Mouse (Mus musculus) gastrocnemius, postnatal 36 days (tissue): ENCODE data around the gene Mapk9. TPM values are rescaled to one million over a fixed set of nuclear protein-coding genes. Genes with fewer than 3 reads are reported as not detected.
"Not testable (repeated sequence)": the region's sequence is repeated elsewhere in the genome, so short reads cannot be mapped to it uniquely, and the experiment has no call there.

Source experiments
- DNase-seq, 2 experiments: peaks; one replicate each; pipeline ENCODE4 v3.0.0; 2022
- intact Hi-C: fragments of 180-260 bp; cut with DNase I; formaldehyde crosslinking; loops from one replicate; pipeline ENCODE4 v1.15.1; 2025
- long read RNA-seq, 2 experiments: library from polyadenylated mRNA; stranded (forward); transcript quantifications; one replicate each; pipeline ENCODE4 v2.0.0; 2021
- total RNA-seq, 2 experiments: library from RNA; stranded (reverse); gene quantifications; 2 replicates each; pipeline ENCODE4 v1.2.3; 2021

Gene Mapk9
- 10 to 100 TPM; 43.5 to 49.9 TPM for total RNA-seq
- long read RNA-seq, experiment 1, full-length matches to known transcripts = 18 of 27 reads
- long read RNA-seq, experiment 1, partial matches to known transcripts = 1 of 27 reads
- long read RNA-seq, experiment 1, other reads (novel, unspliced or antisense) = 8 of 27 reads
- long read RNA-seq, experiment 2, full-length matches to known transcripts = 16 of 32 reads
- long read RNA-seq, experiment 2, partial matches to known transcripts = 3 of 32 reads
- long read RNA-seq, experiment 2, other reads (novel, unspliced or antisense) = 13 of 32 reads

DNA sequence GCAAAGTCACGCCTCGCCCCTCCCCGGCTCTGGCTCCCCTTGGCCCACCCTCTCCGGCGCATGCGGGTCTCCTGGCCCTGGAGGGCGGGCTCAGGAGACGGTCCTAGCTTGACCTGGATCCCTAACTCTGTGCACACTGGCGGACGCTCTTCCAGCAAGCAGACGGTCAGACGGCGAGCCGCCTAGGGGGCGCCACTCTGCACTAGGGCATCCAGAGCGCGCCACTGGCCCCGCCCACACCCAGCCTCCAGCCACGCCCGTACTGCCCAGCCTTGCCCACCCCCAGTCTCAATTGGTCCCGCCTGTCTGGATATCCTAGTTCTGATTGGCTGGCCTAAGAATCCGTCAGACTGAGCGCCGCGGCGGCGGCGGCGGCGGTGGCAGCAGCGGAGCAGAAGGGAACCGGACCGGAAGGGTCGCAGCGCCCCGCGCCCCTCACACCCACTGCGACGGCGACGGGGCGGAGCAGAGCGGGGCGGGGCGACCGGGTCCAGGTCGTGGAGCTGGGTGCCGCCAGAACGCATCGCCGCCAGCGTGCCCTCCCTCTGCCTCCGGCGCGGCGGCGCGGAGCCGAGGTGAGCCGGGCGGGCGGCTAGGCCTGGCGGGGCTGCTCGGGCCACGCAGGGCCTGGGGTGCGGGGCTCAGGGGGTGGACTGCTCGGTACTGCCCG is at the start of gene Mapk9:
Gene Mapk9 (plus strand): TSS at position 351 of the 670 bp plus-strand sequence.
- intact Hi-C loops = loop anchor here (5.0 kb wide), 1 partner anchor 194 kb away; no protein-coding TSS in a partner anchor
- peak; percentile 97 to 98 for DNase-seq

DNA sequence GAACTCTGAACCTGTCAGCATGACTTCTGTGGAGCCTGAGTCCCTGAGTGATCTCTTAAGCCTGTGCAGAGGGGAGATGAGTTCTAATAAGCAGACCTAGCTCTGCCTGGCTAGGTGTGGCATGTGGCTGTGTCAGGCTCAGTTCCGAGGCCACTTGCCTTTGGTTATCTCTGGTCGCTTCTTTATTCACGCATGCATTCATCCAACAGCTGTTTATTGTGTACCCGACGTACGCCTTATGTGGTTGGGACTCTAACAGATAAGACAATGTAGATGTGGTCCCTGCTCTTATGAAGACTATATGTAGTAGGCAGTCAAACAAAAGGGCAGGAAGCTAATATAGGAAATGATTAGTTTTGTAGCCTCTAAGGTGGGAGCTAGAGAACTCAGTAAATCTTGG is 47.6 kb upstream of the Mapk9 start:
- intact Hi-C loops = no loop called here
- no peak for DNase-seq

DNA sequence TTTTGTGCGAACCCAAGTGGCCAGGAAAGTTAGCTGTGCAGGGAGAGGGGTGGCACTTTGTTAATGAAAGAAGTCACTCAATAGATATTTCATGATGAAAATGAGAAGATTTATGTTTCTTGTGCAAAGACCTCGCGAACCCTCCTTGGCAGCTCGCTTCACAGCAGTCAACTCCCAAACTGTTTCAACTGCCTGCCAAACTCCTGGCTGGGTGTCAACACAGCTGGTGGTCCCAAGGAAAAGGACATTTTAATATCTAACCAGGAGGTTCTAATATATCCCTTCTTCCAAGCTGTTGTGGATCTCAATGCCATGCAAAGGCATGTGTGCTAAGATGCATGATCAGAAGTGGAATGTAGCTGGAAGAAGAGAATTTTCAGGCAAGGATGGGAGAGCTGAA is 45.0 kb upstream of the Mapk9 start:
- DNase-seq = no peak
- intact Hi-C loops = no loop called here

DNA sequence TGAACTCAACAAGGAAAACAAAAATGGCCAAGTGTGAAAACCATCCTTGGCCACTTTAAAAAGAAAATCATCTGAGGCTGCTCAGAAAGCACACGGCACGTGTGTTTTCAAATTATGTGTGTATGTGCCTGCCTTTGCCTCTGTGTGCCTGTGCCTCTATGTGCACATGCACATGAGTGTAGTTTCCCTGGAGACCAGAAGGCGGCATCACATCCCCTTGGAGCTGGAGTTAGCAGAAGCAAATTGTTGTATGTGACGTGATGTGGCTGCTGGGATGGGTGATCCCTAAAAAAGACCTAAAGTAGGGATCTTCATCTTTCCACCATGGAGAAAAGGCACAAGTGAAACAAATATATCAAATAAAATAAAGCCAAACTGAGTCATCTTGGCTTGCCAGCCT is 42.8 kb upstream of the Mapk9 start:
- intact Hi-C loops = no loop called here
- DNase-seq = no peak

- intact Hi-C loops = no loop called here
- no peak for DNase-seq
Observed at GRCm38 (mm10) chr11:49806218-49806617, 40.3 kb upstream of the Mapk9 start.

- intact Hi-C loops = no loop called here
- DNase-seq = no peak
Observed at GRCm38 (mm10) chr11:49808946-49809345, 37.6 kb upstream of the Mapk9 start.

DNA sequence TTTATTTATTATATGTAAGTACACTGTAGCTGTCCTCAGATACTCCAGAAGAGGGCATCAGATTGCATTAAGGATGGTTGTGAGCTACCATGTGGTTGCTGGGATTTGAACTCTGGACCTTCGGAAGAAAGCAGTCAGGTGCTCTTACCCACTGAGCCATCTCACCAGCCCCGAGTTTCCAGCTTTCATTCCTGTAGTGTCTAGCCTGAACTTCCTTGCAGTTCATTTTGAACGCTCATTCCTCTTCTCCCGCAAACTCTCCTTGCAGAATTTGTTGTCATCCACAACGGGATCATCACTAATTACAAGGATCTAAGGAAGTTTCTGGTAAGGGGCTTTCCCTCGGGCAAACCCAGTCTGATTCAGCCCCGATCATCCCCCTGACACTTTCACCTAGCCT is 35.9 kb upstream of the Mapk9 start:
- DNase-seq, intact Hi-C loops: not testable (repeated sequence)

DNA sequence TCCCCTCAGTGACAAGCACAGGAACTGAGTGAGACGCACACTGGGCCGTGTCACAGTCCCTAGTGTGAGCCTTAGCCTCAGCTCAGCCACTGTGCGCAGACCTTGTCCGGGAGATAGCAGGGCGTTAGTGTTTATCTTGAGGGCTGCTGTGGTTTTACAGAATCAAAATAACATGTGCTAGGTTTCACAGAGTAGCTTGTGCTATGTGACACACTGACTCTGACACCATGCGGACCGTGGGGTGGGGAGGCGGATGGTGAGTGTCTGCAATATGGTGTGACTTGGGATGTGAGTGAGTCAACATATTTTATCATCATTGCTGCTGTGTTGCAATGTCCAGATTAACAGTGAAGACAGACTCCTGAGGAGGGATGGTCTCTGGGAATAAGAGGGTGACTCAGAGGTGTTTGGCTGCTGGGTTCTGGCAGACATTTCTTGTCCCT is 35.4 kb upstream of the Mapk9 start:
- peak; percentile 16 to 23 for DNase-seq
- intact Hi-C loops = no loop called here

DNA sequence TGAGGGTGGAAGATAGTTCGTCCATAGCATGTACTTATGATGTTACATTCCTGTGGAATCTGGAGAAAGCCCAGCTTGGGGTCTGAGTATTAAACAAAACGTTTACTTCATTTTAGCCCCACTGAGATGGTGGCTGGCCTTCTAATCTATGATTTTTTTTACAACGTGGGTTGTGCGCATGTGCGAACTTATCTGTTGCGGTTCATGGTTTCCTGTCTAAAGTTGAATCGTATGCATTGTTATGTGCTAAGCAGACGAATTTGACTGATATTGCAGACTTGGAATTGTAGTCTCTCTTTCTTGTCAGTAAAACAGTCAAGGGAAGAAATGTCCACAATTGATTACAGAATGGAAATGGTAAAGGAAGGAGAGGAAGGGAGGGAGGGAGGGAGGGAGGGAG is 34.7 kb upstream of the Mapk9 start:
- no peak for DNase-seq
- intact Hi-C loops = no loop called here

DNA sequence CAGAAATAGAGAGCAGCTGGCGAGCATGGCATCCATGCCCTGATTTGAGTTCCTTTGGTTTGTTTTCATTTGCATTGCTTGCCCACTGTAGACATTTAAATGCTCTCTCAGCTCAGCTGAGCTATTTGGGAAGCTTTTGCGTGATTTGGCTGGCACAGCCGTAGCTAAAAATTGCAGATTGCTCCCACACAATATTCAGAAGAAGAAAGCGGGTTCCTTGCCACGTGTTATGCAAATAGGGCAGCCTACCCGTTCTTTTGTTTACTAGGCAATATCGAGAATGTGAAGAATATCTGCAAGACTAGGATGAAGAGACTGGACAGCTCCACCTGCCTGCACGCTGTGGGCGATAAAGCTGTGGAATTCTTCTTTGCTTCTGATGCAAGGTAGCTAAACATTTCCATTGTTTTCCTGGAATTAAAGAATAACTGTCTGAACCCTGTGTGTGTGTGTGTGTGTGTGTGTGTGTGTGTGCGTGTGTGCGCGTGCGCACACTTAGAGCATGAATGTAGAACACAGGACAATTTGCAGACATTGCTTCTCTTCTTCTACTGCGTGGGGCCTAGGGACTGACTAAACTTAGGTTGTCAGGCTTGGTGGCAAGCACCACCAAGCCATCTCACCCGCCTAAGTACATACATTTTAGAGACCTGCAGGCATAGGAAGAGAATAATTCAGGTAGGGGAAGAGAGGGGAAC is 27.5 kb upstream of the Mapk9 start:
- DNase-seq = no peak
- intact Hi-C loops = no loop called here

GRCm38 (mm10) chr11:49819676-49820075 is 26.9 kb upstream of the Mapk9 start:
- no peak for DNase-seq
- intact Hi-C loops = no loop called here

DNA sequence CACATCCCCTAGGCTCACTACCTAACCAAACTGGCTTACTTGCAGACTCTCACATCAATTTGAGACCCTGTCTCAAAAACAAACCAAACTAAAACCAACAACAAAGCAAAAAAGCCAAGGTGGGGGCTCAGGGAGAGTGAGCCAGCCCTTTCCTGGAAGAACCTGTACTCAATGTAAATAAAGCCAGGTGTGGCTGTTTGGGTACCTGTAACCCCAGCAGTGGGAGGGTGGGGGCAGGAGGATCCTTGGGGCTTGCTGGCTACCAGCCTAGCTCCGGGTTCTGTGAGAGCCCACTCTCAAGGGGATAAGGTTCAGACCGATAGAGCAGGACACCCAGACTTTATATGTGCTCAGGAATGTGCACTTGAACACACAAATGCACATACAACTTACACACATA is 25.6 kb upstream of the Mapk9 start:
- intact Hi-C loops = no loop called here
- DNase-seq = no peak

- intact Hi-C loops = no loop called here
- no peak for DNase-seq
Observed at GRCm38 (mm10) chr11:49821546-49821945, 25.0 kb upstream of the Mapk9 start.

DNA sequence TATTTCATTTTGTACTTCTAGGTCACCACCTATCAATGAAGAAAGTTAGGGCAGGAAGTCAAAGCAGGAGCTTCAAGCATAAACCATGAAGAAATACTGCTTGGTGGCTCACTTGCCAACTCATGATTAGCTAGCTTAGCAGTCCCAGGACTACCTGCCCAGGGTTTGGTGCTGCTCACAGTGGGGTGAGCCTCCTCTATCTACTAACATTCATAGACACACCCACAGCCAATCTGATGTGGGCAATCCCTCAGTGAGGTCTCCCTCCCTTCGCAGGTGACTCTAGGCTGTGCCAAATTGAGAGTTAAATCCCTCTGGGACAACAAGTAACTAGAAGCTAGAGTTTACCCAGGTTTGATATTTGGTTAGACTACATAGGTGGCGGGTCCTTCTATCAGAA is 24.2 kb upstream of the Mapk9 start:
- intact Hi-C loops = no loop called here
- DNase-seq = no peak

GRCm38 (mm10) chr11:49824896-49825295 is 21.7 kb upstream of the Mapk9 start:
- peak; percentile 44 to 74 for DNase-seq
- intact Hi-C loops = loop anchor here (5.0 kb wide), 1 partner anchor 47 kb away; no protein-coding TSS in a partner anchor

DNA sequence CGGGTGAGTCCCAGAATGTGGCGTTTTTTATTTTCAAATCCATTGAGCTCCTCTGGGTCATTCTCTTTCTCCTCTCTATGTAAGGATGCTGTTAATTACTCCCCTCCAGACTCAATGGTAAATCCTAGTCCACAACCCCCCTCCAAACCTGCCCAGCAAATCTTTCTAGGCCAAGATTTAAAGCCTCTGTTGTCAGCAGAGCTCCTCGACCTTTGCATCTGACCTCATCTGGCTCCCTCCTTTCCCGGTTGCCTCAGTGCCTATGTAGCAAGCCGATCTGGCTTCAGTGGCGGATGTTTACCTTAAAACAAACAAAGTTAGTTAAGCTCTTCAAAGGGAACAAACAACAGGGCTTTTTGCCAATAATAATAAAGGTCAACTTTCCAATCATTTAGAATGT is 19.3 kb upstream of the Mapk9 start:
- intact Hi-C loops = loop anchor here (5.0 kb wide), 1 partner anchor 45 kb away; no protein-coding TSS in a partner anchor
- no peak for DNase-seq

GRCm38 (mm10) chr11:49829176-49829745 is 17.3 kb upstream of the Mapk9 start:
- intact Hi-C loops = loop anchor here (5.0 kb wide), 1 partner anchor 43 kb away; no protein-coding TSS in a partner anchor

DNA sequence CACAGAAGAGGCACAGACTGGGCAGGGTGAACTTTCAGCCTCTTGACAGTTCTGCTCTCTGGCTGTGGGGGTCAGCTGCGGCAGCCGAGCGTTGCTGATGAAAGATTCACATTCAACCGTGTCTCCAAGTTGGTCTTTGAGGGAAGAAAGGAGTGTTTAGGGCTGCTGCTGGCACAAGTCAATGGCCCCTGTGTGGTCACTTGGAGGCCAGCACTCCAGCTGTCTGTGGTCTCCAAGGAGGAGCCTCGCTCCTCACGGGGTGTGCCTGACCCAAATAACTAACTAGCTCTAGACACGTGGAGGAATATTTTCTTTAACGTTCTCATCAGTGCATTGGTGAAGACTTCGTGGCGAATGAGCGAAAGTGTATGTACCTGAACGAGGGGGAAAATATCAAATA is 14.6 kb upstream of the Mapk9 start:
- intact Hi-C loops = no loop called here
- no peak for DNase-seq

More at GRCm38 (mm10) chr11:49829176-49829745, 17.3 kb upstream of the Mapk9 start:
- DNase-seq = no peak

- intact Hi-C loops = no loop called here
- no peak for DNase-seq
Observed at GRCm38 (mm10) chr11:49832962-49833361, 13.6 kb upstream of the Mapk9 start.

GRCm38 (mm10) chr11:49834248-49834647 is 12.3 kb upstream of the Mapk9 start:
- intact Hi-C loops = no loop called here
- DNase-seq = no peak
